Mouse (Mus musculus) mouse trophoblast stem cell (cell line): ENCODE results near the gene Iqcd.

Source experiments
- in situ Hi-C, 2 experiments: fragments of 300-500 bp; cut with MseI, MboI; formaldehyde crosslinking; loops; 2 replicates in 1 of 2; 3 replicates in 1 of 2; pipeline ENCODE4 v1.15.1; 2025

Gene Iqcd

DNA sequence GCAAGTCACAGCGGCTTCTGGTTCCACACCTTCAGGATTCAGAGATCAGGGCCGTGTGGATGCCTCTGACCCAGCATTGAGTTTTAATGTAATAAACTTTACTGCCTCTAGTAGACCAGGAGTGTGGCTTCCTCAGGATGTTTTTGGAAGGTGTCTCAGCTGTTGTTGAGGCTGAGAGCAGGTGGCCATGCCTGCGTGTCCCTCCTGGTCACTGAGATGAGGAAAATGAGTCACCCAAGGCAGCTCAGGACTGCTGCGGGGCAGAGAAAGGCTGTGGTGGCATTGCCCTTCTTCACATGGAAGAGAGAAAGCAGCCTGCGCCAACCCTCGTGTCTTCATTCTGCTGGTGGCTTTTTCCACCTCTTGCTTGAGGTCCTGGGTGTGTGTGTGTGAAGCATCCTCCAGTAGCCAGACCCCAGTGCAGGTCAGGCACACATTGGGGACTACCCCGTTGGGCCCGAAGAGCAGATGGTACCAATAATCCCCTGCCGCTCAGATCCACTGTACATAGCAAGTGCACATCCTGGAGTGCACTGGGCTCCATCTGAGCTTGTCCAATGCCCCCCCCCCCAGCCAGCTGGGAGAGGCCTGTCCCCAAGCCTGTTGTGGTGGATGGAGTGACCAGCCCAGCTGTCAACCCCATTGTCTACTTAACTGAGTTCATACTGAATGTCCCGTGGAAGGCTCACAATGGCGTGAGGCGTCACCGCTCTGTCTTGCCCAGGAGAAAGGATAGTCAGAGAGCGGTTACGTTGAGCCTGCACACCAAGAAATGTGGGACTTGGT, 38.9 kb downstream of the Iqcd start:
- in situ Hi-C loops = no loop called here

DNA sequence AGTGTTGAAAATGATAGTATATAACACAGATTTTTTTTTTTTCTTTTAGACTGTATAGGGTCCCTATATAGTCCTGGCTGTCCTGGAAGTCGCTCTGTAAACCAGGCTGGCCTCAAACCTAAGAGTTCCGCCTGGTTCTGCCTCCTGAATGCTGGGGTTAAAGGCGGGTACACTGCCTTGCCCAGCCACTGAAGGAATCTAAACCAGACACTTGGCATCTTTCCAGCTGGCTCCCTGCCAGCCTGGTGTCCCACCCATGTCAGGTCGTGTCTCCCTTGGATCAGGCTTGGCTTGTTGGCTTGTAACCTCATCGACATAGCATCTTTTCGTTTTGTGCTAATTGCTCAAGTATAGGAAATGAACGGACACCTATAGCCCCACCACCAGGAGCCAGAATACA, 39.8 kb downstream of the Iqcd start:
- in situ Hi-C loops = no loop called here

DNA sequence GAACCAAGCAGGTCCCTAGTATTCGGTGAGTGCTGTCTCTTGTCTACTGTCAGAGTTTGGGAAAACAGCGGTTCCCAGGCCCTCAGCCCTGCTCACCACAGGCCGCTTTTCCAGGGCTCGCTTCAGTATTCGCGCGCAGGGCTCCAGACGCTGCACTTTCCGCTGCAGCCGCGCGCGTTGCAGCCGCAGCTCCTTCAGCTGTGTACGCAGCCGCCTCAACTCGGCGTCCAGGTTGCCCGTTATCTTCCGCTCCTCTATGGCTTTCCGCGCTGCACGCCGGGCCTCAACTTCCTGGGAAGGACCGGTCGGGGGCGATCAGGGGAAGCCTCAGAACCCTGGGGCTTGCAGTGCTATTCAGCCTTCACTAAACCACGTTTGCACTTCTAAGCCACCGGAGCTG, 42.3 kb downstream of the Iqcd start:
- in situ Hi-C loops = no loop called here

DNA sequence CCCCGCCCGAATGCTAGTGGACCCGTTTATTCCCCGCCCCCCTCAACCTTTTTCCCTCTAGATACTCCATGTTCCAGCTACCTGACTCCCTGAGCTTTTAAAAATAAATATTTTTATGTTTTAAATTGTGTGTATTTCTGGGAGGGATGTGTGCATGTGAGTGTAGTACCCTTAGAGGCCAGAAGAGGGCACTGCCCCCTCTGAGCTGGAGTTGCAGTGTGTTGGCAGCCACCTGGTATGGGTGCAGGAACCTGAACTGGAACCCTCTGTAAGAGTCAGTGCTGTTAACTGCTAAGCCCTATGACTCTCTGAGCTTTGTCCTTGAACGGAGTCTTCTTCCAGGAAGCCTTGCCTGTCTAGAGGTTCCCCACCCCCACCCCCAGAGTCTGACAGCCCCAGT, 43.1 kb downstream of the Iqcd start:
- in situ Hi-C loops = no loop called here

DNA sequence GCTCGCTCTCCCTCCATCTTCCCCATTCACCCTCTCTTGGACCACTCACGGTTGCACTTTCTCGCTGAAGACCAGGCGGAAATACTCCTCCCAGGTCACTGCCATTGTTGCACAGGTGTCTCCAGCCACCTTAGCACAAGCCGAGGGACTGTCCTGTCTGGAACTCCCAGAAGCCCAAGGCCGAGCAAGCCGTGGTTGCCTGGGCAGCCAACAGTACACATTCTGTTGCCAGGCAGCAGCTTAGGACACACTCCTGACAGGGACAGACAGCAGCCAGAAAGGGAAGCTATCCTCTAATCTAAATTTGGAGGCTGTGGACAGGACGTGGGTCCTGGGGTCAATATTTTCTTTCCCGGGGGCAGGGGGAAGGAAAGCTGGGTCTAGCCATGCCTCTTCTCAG, 45.3 kb downstream of the Iqcd start, which contains the start of gene Cfap73:
Cfap73 (minus strand) TSS at position 105 of the 400 bp plus-strand sequence.
- in situ Hi-C loops = no loop called here

DNA sequence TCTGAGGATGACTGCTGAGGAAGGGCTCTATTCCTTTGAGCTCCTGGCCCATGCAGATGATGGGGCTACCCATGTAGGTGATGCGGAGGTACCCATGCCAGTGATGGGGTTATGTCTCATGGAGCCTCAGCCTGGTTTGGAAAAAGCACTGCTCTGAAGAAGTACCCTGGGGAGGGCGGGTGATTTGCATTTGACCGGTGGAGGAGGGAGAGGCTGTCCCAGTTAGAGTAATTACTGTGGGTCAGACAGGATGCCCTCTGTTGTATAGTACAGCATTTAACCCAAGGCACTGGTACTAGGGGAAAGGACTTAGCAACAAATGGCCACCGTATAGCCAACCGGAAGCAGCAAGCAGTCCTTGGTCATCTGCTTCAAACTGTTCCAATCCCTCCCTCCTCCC, 46.0 kb downstream of the Iqcd start:
- in situ Hi-C loops = no loop called here

DNA sequence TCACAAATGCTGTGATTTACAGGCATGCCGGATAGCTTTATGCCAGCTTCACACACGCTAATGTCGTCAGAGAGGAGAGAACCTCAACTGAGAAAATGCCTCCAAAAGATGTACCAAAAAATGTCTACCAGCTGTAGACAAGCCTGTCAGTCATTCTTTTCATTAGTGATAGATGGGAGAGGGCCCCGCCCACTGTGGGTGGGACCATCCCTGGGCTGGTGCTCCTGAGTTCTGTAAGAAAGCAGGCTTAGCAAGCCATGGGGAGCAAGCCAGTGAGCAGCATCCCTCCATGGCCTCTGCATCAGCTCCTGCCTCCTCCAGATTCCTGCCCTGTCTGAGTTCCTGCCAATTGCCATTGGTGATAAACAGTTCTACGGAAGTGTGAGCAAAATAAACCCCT, 46.8 kb downstream of the Iqcd start:
- in situ Hi-C loops = no loop called here

DNA sequence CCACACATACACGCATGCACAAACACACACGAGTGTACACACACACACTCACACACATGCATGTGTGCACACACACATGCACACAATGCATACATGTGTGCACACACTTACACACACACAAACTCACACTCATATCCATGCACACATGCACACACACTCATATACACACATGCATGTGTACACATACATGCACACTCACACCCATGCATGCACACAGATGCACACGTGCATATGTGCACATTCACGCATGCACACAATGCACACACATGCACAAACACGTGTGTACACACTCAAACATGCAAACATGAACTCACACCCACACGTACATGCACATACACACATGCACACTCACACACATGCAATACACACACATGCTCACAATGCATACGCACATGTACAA, 51.3 kb downstream of the Iqcd start:
- in situ Hi-C loops = no loop called here

DNA sequence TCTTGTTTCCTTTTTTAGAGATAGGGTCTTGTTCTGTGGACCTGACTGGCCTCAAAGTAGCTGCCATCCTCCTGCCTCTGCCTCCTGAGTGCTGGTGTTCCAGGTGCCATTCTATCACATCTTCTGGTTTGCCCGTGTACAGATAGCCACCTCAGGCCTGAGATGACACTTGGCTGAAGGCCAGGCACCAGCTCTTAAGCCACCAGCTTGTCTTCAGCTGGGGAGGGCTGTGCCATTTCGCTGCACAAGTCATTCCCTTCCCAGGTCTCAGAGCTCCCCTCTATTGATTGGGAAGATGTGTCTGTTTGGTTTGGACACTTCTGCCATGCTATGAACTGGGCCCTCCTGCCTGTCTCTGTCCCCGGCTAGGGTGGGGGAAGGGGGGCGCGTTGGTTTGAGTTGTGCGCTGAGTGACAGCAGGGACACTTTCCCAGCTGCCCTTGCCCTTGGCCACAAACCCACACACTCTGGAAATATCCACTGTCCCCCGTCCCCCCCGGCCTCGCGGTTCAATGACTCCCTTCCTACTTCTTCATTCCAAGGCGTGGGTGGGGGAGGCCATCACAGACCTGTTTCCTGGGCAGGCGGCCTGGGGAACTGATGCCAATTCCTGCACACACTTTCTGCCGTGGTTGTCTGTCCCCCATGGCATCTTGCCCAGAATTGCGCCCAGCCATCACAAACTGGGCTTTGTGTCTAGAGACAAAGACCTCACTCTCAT, 54.7 kb downstream of the Iqcd start:
- in situ Hi-C loops = no loop called here

DNA sequence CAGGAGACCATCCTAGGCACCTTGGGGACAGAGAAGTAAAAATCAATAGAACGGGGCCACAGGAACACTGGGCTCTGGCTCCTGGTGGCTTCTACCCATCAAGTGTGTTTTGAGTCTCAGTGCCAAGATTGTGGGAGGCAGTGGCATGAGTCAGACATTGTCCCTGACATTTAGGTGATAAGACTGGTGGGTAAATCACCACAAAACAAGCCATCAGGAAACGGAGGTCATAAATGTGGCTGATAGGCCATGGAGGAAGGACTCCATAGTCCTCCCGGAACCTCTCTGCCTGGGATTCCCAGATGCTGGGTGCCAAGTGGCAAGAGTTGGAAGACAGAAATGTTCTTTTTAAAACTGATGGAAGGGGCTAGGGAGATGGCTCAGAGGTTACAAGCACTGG, 55.4 kb downstream of the Iqcd start:
- in situ Hi-C loops = no loop called here

DNA sequence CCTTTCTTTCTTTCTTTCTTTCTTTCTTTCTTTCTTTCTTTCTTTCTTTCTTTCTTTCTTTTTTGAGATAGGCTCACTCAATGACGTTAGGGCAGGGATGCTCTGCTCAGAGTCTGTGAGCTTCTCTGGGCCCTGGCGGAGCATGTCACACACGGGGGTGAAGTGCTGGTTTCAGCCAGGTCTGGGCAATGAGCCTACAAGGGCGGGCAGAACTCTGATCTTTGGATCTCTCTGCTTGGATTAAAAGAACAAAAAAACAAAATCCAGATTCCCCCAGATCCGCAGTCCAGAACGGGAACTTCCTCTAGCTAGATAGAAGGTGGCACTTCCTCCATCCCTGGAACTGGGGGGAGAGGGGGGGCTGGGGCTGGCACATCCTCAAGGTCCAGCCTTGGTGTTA, 57.0 kb downstream of the Iqcd start:
- in situ Hi-C loops = no loop called here

DNA sequence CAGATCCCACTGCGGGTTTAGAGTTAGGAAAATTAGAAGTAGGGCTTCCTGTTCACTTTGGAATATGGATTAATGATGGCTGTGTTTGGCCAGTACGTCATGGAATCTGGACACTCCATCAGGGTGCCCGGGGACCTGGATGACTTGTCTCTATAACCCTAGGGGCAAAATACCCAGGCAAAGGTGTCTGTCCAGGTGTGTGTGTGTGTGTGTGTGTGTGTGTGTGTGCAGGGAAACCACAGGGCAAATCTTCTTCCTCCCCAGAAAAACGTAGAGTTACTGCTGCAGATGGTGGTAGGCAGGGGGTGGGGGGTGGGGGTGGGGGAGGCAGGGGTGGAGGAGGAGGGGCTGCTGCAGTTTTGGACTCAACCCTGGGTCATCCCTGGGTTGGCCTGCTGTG, 58.5 kb downstream of the Iqcd start:
- in situ Hi-C loops = no loop called here

DNA sequence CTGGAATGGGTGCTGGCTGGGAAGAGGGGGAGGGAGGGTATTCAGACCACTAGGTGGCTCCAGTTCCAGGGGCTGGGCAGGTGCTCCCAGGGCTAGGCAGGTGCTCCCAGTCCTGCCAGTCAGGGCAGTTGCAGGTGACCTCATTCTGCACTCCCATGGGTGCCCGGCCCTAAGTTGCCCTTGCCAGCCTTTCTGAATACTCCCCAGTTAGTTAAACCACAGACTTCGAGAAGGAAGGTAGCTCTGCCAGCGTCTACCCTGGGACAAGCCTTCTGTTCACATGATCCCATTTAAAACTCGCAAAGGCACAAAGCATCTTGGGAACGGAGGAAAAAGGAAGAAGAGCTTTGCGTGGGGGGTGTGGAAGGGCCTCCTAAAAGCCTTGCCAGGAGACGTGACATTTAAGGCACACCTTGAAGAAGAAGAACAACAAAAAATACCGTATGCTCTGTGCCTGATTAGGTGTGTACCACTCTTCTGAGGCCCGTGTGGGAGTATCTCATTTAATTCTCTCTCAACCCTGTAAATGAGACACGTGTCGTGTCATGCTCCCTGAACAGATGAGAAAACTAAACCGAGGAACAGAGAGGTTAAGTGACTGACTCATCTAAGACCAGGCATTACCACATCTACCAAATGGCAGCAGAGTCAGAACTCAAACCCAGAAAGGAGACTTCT, 59.1 kb downstream of the Iqcd start:
- in situ Hi-C loops = no loop called here

DNA sequence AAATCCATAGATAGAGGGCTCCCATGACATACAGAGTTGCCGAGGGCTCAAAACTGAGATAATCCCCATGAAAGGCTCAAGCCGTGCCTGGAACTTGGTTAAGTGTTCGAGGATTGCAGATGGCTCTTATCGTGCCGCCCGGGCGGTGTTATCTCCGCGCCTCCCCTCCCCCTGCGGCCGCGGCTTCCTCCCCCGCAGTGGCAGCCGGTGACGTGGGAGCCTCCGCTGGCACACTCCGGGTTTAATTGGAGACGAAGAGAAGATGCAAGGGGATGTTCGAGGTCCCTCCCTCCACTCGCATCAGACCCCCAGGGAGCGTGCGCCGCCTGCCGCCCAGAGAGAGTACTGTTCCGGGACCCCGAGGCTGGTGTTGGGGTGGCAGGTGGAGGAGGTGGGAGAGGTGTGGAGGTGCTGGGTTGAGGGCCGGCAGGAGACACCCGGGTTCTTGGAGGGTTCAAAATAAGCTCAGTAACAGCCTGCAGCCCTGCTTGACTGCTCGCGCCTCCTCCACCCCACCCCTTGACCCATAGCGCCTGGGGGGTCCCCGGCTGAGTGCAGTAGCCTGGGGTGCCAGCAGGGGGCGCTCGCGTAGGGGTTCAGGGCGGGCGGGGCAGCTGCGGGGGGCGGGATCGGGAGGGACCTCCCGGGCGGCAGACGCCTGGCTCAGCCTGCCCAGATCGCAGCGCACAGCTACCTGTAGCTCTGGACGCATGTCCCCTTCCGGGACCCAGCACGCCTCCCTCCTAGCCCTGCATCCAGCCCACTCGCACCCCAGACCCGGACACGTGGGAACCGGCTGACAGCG, 60.0 kb downstream of the Iqcd start, which contains the start of gene Rasal1:
Rasal1 (plus strand) TSS at position 244 of the 805 bp plus-strand sequence.
- in situ Hi-C loops = no loop called here

DNA sequence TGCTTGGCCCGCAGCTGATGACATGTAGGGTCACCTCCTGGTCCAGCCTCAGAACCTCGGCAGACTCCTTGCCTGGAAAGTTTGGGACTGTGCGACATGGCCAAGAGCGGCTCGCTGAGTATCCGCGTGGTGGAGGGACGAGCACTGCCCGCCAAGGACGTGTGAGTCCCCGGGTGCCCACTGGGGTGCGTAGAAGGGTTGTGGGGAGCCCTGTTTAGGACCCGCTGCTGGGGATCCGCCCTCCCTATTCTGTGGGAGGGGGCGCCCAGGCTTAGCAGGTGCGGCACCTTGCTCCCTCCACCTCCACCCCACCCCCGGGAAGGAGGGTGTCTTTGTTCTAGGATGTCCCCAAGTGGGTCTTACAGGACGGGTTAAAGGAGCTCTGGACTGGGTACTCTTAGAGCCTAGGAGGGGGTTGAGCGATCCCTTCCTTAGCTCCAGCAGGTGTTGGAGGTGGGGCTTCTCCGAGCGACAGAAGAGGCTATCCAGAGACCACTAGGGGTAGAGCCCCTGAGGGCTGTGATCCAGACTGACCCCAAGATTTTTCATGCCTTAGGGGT, 60.6 kb downstream of the Iqcd start:
- in situ Hi-C loops = no loop called here

DNA sequence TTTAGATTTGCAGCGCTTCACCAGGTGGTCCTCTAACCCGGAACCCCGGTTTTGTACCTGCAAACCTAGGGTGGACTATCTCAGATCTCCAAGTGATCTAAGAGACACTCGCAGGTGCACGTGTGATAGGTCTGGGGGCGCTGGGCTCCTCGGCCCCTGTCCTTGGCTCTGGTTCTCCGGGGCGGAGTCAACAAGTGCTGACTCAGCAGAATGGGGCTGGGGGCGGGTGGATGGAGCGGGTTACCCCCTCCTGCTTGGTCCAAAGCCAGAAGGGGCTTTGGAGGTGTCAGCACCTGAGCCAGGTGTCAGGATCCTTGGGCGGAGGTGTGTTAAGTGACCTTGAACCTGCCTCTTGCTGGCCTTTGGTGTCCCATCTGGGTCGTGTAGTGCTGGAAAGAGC, 61.1 kb downstream of the Iqcd start:
- in situ Hi-C loops = no loop called here

DNA sequence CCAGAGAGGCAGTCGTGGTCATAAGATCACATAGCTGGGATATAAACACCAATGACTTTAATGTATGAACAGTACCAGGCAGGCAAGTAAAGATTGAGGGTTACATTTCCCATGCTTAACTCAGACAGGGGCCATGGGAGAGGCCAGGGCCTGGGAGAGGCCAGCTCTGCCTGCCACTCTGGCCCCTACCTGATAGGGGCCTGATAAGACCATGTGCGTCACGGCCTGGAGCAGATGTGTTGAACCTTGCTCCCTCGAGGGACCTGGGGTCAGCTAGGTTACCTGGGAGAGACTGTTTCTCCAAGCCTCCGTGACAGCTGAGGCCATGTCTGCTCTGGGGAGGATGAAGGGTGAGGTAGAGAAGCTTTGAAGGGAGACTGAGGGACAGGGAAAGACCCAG, 62.4 kb downstream of the Iqcd start:
- in situ Hi-C loops = no loop called here

DNA sequence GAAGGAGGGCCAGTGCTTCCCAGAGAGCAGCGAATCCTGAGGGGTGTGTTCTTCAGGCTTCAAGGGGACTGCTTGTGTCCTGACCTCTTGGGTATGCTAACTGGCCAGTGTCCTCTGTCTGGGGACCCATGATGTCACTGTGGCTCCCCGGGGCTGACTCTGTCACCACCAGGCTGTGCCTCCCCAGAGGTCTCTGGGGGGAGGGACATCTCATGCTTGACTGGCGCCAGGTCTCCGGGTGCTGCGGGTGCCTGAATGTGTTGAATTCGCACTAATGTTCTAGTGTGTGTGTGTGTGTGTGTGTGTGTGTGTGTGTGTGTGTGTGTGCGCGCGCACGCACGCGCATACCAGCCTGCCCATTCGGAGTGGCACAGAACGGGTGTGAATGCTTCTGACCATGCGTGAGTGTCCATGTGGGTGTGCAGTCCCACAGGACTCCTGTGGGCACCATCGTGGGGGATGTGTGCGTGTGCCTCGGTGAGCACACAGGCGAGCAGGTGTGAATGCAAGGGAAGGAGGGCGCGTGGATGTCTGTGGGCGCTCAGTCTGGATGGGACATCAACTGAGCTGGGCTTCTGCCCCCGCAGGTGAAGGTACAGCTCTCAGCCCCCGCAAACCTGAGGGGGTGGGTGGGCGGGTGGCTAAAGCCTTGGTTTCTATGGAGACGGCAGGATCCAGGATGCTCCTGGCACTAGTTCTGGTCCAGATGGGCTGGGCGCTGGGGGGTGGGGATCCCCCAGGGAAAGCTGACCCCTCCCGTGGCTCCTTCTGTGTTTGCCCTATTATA, 64.3 kb downstream of the Iqcd start:
- in situ Hi-C loops = no loop called here

DNA sequence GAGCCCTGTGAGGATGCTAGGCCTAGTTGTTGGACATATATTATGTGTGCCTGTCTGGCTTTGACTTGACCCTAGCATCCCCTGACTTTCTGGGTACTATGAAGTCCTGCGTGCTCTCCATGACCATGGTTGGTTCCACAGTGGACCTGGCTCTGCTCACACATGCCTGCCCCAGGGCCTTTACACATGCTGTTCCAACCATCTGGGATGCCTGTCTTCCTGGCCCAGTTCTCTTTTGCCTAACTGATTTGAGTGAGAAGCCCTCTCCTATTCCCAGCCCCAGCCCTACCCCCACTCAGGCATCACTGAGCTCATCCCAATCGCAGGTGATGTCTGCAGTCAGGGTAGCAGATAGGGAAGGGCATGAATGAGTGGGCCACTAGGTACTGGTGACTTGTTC, 65.1 kb downstream of the Iqcd start:
- in situ Hi-C loops = no loop called here

DNA sequence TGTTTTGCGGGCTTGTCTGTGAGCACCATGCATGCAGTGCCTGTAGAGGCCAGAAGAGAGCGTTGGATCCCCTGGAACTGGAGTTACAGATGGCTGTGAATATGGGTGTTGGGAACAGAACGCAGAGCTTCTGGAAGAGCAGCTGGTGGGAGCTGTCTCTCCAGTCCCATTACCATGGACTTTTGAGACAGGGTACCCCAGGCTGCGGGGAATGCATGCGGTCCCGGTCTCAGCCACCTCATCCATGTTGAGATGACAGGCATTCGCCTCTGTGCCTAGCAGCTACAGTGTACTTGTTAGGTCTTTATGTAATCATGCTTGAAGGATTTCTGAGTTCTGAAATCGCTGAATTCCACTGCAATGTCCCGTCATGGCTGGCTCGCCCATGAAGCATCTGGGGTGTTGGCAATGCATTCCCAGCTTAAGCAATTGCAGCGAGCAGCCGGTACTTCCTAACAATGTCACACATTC, 67.5 kb downstream of the Iqcd start:
- in situ Hi-C loops = no loop called here
